Mouse (Mus musculus) left cerebral cortex, adult 2 months (tissue): Measurements from ENCODE around the gene Prex1. TPM values are rescaled to one million over a fixed set of nuclear protein-coding genes. Genes with fewer than 3 reads are reported as not detected.
"Not testable (repeated sequence)": the region's sequence is repeated elsewhere in the genome, so short reads cannot be mapped to it uniquely, and the experiment has no call there.

Experiments used
- DNase-seq, 2 experiments: peaks; one replicate each; pipeline ENCODE4 v3.0.0; 2021 to 2022; ENCODE audit warnings: low spot score in 2 of 2, mixed read lengths in 1 of 2; ENCODE audit errors: extremely low spot score in 1 of 2
- H3K27ac ChIP-seq: fragments of 200-600 bp; 2 replicates; pipeline ENCODE4 v1.8.1; 2022
- H3K4me3 ChIP-seq: fragments of 200-600 bp; 2 replicates; pipeline ENCODE4 v1.8.1; 2022
- CTCF ChIP-seq: fragments of 200-600 bp; IDR thresholded peaks from 2 replicates; pipeline ENCODE4 v1.8.1; 2022; ENCODE audit warnings: antibody characterized with exemption, mild to moderate bottlenecking, moderate library complexity
- intact Hi-C: fragments of 180-260 bp; cut with DNase I; formaldehyde crosslinking; loops from one replicate; pipeline ENCODE4 v1.15.1; 2025
- long read RNA-seq, 2 experiments: library from polyadenylated mRNA; stranded (forward); transcript quantifications; one replicate each; pipeline ENCODE4 v2.0.0; 2021; ENCODE audit warnings: borderline mapping rate in 2 of 2
- total RNA-seq, 2 experiments: library from RNA; stranded (reverse); gene quantifications; 2 replicates each; pipeline ENCODE4 v1.2.3; 2021

The Prex1 gene
- 100 to 1,000 TPM; 110 to 115 TPM for total RNA-seq
- long read RNA-seq, experiment 1, full-length matches to known transcripts = 126 of 194 reads
- long read RNA-seq, experiment 1, partial matches to known transcripts = 46 of 194 reads
- long read RNA-seq, experiment 1, other reads (novel, unspliced or antisense) = 22 of 194 reads
- long read RNA-seq, experiment 2, full-length matches to known transcripts = 101 of 174 reads
- long read RNA-seq, experiment 2, partial matches to known transcripts = 49 of 174 reads
- long read RNA-seq, experiment 2, other reads (novel, unspliced or antisense) = 24 of 174 reads

DNA sequence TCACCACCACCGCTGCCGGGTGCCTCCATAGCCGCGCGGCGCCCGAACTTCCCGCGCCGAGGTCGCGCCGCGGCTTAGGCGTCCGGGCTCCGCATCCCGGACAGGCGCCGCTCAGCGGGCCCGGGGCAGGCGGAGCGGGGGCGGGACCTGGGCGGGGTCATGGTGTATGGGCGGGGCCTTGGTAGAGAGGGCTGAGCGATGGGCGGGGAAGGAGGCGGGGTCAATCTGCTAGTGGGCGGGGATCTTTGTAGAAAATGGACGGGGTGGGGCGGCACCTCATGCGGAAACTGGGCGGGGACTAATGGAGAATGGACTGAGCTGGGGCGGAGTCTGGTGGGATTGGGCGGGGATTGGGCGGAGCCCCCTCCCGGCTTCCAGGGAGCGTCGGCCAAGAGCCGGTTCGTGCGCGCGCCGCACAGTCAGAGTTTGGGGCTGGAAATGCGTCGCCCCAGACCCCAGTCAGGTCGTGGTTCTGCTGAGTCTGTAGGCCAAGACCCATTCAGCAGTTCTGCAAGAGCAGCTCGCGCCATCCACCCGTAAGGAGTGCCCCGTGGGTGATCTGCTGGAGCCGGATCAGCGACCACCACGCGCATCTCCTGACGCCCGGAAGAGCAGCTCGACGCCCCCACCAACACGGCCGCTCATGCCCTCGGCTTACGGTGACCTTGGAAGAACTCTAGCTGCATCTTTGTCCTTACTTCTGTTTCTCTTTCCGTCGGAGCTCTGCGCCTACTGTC, at the start of gene Prex1:
TSS of gene Prex1 (minus strand) at position 143 of the 737 bp plus-strand sequence.
- TF ChIP-seq CTCF = no peak
- intact Hi-C loops = loop anchor here (2.0 to 5.0 kb wide), 4 partner anchors 21 to 67 kb away; no protein-coding TSS in a partner anchor
- Histone ChIP-seq H3K4me3 (peak within 1 kb of the TSS; percentile 95), H3K27ac (peak within 1 kb of the TSS; percentile 89)
- peak; percentile 93 to 97 for DNase-seq

DNA sequence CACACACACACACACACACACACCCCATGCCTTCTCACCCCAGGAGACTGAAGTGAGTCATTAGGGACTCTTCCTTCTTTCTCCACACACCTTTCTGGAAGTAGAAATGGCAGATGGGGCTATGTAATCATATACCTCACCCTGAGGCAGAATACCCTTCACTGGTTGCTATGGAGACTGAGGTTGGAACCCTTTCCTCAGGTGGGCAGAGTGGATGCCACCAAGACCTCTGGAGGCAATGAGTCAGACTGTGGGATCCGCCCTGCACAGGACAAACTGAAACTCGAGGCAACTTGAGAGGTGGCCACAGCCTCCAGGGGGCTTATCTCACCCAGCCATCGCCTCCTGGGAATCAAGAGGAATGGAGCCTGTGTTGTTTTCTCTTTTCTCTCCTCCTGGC, 44.3 kb upstream of the Prex1 start:
- no peak overlapping the region for H3K4me3 ChIP-seq
- DNase-seq = no peak
- no peak for TF ChIP-seq CTCF
- intact Hi-C loops = no loop called here
- H3K27ac ChIP-seq = no peak overlapping the region

- Histone ChIP-seq H3K4me3 (no peak overlapping the region), H3K27ac (no peak overlapping the region)
- no peak for DNase-seq
- intact Hi-C loops = no loop called here
- TF ChIP-seq CTCF = no peak
These were observed 41.1 kb upstream of the Prex1 start for GRCm38 (mm10) chr2:166754760-166755159.

GRCm38 (mm10) chr2:166754194-166754593, 40.6 kb upstream of the Prex1 start:
- Histone ChIP-seq H3K27ac (no peak overlapping the region), H3K4me3 (no peak overlapping the region)
- intact Hi-C loops = no loop called here
- DNase-seq = no peak
- TF ChIP-seq CTCF = no peak

DNA sequence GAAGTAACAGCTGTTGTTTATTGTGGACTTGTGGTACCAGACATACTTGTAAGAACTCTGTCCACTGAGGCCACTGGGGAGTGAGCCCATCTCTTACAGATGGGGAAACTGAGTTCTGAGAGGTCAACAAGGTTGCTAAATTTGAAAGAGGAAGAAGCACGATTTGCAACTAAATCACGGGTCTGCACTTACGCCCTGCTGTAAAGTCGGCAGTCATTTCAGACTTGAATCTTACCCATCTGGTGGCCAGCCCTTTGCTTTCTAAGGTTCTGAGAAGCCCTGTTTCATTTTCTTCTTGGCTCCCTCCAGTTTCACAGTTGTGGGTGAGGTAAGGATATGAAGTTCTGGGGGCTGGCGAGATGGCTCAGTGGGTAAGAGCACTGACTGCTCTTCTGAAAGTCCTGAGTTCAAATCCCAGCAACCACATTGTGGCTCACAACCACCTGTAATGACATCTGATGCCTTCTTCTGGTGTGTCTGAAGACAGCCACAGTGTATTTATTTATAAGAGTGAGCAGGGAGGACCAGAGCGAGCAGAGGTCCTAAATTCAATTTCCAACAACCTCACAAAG, 37.1 kb upstream of the Prex1 start:
- intact Hi-C loops = no loop called here
- no peak for DNase-seq
- Histone ChIP-seq H3K27ac (no peak overlapping the region), H3K4me3 (no peak overlapping the region)
- no peak for TF ChIP-seq CTCF

DNA sequence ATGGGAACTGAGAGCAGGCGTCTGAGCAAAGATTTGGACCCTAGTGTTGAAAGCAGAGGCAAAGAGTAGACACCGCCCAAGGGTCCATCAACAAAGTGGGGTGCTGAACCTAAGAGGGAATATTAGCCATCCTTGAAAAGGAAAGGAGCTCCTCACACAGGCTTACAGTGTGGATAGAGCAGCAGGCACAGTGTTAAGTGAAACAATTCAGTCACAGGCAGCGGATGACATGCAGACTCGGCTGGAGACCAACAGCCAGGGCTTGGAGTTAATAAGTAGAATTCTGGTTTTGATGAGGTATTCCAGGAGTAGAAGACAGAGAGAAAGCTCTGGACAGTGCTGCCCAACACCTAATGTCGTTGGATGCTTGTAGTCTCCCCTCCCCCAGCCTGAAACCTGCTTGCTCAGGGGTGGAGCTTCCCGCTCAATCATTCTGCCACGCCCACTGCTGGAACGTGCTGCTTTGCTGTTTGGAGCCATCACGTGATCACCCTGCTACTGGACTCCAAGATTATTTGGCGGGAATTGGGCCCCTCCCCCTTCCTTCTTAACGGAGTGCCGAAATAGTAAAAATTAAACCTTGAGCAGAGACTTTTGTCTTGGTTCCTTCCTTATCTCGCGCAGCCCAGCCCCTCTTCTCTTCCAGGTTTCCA, 32.8 kb upstream of the Prex1 start:
- H3K4me3 ChIP-seq, H3K27ac ChIP-seq, intact Hi-C loops, DNase-seq: not testable (repeated sequence)

DNA sequence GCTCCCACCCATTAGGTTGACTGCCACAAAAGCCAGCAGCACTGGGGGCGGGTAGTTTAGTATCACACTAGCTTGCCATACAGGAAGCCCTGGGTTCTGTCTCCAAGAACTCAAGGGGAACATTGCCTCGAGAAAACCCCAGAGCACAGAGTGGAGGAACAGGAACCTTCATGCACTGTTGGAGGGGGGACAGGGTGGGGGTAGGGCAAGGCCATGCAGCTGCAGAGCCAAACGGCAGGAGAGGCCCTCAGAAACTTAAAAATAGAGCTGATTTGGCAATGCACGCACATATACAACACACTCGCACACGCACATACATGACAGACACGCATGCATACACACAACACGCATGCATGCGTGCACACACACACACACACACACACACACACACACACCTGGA, 32.2 kb upstream of the Prex1 start:
- no peak for DNase-seq
- Histone ChIP-seq H3K4me3 (no peak overlapping the region), H3K27ac (no peak overlapping the region)
- TF ChIP-seq CTCF = no peak
- intact Hi-C loops = no loop called here

- H3K27ac ChIP-seq = no peak overlapping the region
- no peak for DNase-seq
- TF ChIP-seq CTCF = no peak
- H3K4me3 ChIP-seq = no peak overlapping the region
- intact Hi-C loops = no loop called here
These were observed 30.8 kb upstream of the Prex1 start for GRCm38 (mm10) chr2:166744433-166744832.

- no peak for TF ChIP-seq CTCF
- Histone ChIP-seq H3K27ac (no peak overlapping the region), H3K4me3 (no peak overlapping the region)
- DNase-seq = no peak
- intact Hi-C loops = no loop called here
These were observed 29.9 kb upstream of the Prex1 start for GRCm38 (mm10) chr2:166743504-166743903.

- Histone ChIP-seq H3K27ac (no peak overlapping the region), H3K4me3 (no peak overlapping the region)
- no peak for DNase-seq
- intact Hi-C loops = no loop called here
- TF ChIP-seq CTCF = no peak
These were observed 27.8 kb upstream of the Prex1 start for GRCm38 (mm10) chr2:166741445-166741844.

DNA sequence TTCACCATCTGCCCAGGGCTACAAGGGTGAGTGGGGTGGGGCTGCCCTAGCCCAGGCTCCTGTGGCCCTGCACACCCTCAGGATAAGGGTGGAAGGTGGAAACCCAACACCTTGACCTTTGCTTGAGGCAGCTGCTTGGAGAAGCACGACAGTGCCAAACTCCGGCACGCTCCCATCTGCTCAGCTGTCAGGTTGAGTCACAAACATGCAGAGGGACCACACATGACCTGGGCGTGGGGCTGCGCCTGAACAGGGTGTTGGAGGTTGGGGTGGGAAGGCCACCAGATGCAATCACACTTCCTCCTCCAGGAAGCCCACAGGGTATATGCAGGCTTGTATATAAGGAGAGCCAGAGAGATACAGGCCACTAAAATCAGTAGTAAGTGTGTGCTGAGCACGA, 26.8 kb upstream of the Prex1 start:
- no peak overlapping the region for H3K27ac ChIP-seq
- intact Hi-C loops = no loop called here
- no peak overlapping the region for H3K4me3 ChIP-seq
- no peak for DNase-seq
- no peak for TF ChIP-seq CTCF

DNA sequence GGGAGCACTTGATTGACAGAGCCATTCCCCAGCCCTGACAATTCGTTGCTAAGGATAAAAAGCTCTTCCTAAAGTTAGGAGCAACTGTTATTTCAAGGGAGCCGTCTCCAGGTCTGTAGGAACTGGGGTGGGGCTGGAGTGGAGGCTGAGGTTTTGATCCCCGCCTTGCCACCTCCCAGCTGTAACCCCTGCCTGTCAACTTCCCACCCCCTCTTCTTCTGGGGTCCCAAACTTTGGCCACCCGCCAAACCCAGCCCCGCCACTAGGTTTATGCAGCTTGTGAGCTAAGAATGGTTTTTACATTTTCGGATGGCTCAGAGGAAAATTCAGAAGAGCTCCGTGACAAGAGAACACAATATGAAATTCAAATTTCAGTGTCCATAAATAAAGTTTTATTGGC, 23.7 kb upstream of the Prex1 start:
- Histone ChIP-seq H3K4me3 (no peak overlapping the region), H3K27ac (no peak overlapping the region)
- DNase-seq = no peak
- TF ChIP-seq CTCF = no peak
- intact Hi-C loops = no loop called here
